Mouse (Mus musculus) myocyte (in vitro differentiated cells): ENCODE measurements around the gene Ap2s1.

Experiments used
- E2F4 ChIP-seq: IDR thresholded peaks from one replicate; pipeline ENCODE4 v1.6.1; 2011; ENCODE audit warnings: mild to moderate bottlenecking, control low read depth, moderate library complexity; ENCODE audit not compliant: insufficient read depth
- MAX ChIP-seq: IDR thresholded peaks from one replicate; pipeline ENCODE4 v1.6.1; 2011; ENCODE audit warnings: low read depth, mild to moderate bottlenecking, control low read depth
- MYOD1 ChIP-seq, 3 experiments: IDR thresholded peaks; one replicate each; pipeline ENCODE4 v1.6.1; 2011; ENCODE audit warnings: control low read depth in 2 of 3, low read depth in 2 of 3, mild to moderate bottlenecking in 2 of 3, moderate library complexity in 1 of 3; ENCODE audit not compliant: insufficient read length in 2 of 3, control insufficient read depth in 1 of 3
- POLR2A ChIP-seq: IDR thresholded peaks from one replicate; pipeline ENCODE4 v1.6.1; 2011; ENCODE audit warnings: low read depth, mild to moderate bottlenecking, control low read depth, moderate library complexity; ENCODE audit not compliant: insufficient read length
- POLR2AphosphoS2 ChIP-seq: IDR thresholded peaks from one replicate; pipeline ENCODE4 v1.6.1; 2011; ENCODE audit warnings: low read depth, control low read depth; ENCODE audit not compliant: insufficient read length
- REST ChIP-seq: IDR thresholded peaks from one replicate; pipeline ENCODE4 v1.6.1; 2011; ENCODE audit warnings: mild to moderate bottlenecking, control low read depth, moderate library complexity; ENCODE audit not compliant: insufficient read depth, insufficient read length
- SRF ChIP-seq: IDR thresholded peaks from one replicate; pipeline ENCODE4 v1.6.1; 2011; ENCODE audit warnings: low read depth; ENCODE audit not compliant: control insufficient read depth, insufficient read length
- TCF12 ChIP-seq: IDR thresholded peaks from one replicate; pipeline ENCODE4 v1.6.1; 2011; ENCODE audit warnings: mild to moderate bottlenecking, control low read depth; ENCODE audit not compliant: poor library complexity, insufficient read depth, severe bottlenecking

- TF ChIP-seq POLR2A (no peak), TCF12 (no peak), MAX (no peak), E2F4 (no peak), MYOD1 (IDR thresholded peaks at IDR 0.05; ENCODE audit: control insufficient read depth in 1 of 3, insufficient read length in 2 of 3, low read depth in 2 of 3) (no peak), POLR2AphosphoS2 (no peak), SRF (no peak), REST (no peak)
Observed at GRCm38 (mm10) chr7:16745373-16745772, 7.2 kb downstream of the Ap2s1 start.
